Mouse (Mus musculus) gastrocnemius, postnatal 14 days (tissue): Measurements from ENCODE around the gene Hoxa13. TPM values are rescaled to one million over a fixed set of nuclear protein-coding genes. Genes with fewer than 3 reads are reported as not detected.
A peak's percentile ranks its signal among the peaks of the same experiment; 100 is the strongest.

Experiments used
- DNase-seq: peaks from one replicate; pipeline ENCODE4 v3.0.0; 2021; ENCODE audit warnings: mixed read lengths
- intact Hi-C: fragments of 180-260 bp; cut with DNase I; formaldehyde crosslinking; loops from one replicate; pipeline ENCODE4 v1.15.1; 2025; ENCODE audit warnings: low total_unique reads
- total RNA-seq, 2 experiments: library from RNA; stranded (reverse); gene quantifications; 2 replicates each; pipeline ENCODE4 v1.2.3; 2021

Hoxa13 gene
- total RNA-seq, 2 experiments from 2014 or later = 0.24 to 1.7 TPM

DNA sequence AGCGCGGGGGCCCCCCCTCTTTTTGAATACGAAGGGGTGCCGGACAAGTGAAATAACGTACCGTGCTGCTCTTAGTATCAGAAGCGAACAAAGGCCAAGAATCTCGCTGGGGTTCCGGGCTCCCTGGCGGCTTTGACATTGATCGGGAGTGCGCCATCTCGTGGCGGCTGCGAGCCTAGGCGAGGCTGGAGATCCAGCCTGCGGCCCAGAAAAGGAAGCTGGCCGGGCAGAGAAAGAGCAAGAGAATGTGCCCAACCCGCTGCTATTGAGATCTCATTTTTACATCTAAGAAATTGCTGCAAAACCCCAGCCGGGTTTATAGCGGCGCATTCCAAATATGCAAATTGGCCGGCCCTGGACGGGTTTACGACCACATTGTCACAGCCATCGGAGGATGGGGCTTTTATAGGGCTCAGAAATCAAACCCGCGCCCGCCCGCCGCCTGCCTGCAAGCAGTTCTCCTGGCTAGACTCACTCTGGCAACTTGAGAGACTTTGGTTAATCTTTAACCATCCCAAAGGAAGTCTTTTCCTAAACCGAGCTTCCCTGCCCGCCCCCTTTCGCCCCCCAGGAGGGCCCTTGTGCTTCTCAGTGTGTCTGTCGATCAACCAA is 20.2 kb downstream of the Hoxa13 start, which contains the start of gene Hoxa10:
TSS of gene Hoxa10 (minus strand) at position 466 of the 612 bp plus-strand sequence.
- intact Hi-C loops = no loop called here
- DNase-seq = peak; percentile 93

- DNase-seq = no peak
- intact Hi-C loops = no loop called here
These were observed 20.9 kb downstream of the Hoxa13 start for GRCm38 (mm10) chr6:52239625-52240388.

DNA sequence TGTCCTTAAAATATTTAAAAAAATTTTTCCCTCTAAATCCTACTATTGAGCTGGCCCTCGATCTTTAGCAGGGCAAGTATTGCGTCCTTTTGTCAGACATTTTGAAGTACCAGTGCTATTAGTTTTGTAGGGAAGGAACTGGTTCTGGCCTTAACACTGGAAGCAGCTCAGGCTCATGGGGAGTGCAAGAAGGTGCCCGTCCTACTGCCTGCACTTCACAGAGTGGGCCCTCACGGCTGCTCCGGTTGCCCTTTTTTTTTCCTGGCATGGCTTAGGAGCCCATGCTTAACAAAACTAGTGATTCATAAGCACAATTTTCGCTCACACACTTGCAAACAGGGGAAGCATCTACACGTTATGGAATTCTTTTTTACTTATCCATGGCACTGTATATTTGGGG is 21.7 kb downstream of the Hoxa13 start:
- intact Hi-C loops = no loop called here
- no peak for DNase-seq

- intact Hi-C loops = no loop called here
- DNase-seq = no peak
These were observed 22.5 kb downstream of the Hoxa13 start for GRCm38 (mm10) chr6:52238155-52238545.

GRCm38 (mm10) chr6:52237346-52238154 is 23.1 kb downstream of the Hoxa13 start:
- intact Hi-C loops = no loop called here
- no peak for DNase-seq

DNA sequence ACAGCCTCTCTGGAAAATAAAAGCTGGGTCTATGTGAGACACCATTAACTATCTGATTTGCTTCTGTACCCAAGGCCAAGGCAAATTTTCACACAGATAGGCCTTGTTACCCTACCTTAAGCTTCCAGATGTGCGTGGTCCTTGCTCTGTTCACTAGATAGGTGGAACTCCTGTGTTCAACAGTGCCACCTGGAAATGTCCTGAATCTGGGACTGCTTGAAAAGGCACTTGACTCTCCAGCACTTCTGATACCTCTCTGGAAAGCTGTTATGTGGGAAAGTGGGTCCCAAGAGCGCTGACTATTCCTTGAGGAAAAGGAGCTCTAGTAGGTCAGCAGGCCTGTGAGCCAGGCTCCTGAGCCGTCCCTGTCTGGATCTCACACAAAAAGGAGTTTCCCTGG is 23.9 kb downstream of the Hoxa13 start:
- DNase-seq = no peak
- intact Hi-C loops = no loop called here

- intact Hi-C loops = no loop called here
- DNase-seq = no peak
These were observed 24.8 kb downstream of the Hoxa13 start for GRCm38 (mm10) chr6:52235866-52236265.

DNA sequence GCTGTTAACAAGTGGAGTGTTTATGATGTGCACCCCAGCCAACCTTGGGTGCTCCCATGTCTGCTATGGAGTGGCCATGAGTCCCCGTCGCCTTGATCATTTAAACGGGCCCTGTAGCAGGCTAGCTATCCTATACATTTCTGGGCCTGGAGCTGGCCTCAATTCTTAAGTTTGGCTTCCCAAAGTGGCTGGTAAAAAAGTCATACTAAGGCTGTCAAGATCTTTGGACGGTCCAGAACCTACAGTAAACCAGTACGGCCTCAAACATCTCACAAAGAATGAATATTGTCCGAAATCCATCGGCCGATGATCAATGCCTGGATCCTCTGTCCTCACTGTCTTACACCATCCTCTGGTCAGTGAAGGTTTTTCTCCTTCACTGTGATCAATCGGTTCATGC is 25.4 kb downstream of the Hoxa13 start:
- intact Hi-C loops = no loop called here
- DNase-seq = no peak

- DNase-seq = peak; percentile 71
- intact Hi-C loops = no loop called here
These were observed 26.1 kb downstream of the Hoxa13 start for GRCm38 (mm10) chr6:52234428-52235140.

DNA sequence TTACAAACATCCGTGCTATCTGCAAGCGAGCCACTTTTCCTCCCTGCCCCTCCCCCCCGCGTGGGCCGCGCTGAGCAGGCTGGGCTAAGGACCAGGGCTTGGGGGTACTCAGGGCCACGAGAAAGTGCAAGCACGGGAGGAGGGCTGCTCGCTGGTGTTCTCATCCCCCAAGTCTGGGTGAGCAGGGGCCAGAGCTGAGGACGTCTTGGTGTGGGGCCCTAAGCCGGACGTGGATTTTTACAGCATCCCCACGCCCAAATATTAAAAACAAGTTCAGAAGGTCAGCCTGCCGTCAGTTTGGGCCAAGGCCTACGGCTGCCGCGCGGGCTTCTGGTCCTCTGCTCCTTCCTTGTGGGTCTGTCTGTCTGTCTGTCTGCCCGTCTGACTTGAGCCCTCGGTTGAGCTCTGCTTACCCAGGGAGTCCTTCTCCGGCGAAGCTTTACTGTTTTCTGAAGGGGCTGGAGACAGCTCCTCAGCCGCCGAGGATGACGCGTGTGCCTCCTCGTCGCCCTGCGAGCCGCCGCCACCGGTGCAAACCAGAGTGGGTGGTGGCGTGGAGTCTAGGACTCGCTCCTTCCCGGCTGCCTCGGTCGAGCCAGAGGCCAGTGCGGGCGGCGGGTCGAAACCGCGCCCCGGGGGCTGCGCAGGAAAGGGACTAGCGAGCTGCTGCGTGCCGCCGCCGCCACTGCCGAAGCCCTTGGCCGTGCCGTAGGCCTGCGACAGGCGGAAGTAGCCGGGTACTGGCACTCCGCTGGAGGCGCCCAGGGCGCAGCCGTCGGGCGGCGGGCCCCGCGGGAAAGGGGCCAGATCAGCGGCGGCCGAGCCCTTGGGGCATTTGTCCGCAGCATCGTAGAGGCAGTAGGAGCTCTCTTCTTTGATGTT is 26.9 kb downstream of the Hoxa13 start:
- peak; percentile 87 for DNase-seq
- intact Hi-C loops = no loop called here

DNA sequence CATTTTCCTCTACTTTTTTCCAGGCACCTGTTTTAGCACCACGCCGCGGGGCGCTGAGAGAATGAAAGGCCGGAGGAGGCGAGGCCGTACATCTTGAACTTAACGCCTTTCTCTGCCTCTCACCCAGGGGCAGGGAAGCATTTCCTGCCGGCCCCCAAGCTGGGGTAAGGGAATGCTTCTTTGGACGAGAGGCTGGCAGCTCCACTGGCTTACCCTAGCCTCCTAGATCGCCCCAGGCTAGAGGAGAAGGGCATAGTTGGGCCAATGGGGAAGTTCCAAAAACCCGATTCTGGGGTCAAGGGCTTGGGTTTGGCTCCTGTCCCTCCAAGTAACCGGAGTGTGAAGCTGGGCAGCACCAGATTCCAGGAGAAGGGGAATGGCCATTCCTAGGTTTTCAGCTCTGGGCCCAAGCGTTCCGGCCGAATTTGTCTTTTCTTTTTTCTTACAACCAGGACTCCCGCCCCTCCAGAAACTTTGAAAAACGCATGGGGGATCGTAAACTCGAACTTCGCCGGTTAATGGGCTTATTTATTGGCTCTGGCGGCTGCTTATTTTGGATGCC is 27.6 kb downstream of the Hoxa13 start:
- intact Hi-C loops = no loop called here
- peak; percentile 35 for DNase-seq

DNA sequence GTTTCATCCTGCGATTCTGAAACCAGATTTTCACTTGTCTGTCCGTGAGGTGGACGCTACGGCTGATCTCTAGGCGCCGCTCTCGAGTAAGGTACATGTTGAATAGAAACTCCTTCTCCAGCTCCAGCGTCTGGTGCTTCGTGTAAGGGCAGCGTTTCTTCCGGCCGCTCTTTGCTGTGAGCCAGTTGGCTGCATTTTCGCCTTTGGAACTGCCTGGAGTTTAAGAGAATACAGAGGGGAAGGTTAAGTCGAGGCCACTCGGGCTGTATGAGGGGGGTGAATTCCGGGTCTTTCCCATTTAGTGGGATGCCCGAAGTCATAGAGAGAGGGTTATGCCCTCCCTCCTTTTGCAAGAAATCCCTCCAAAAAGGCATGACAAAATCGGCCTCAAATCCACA is 28.1 kb downstream of the Hoxa13 start:
- intact Hi-C loops = no loop called here
- DNase-seq = peak; percentile 67

DNA sequence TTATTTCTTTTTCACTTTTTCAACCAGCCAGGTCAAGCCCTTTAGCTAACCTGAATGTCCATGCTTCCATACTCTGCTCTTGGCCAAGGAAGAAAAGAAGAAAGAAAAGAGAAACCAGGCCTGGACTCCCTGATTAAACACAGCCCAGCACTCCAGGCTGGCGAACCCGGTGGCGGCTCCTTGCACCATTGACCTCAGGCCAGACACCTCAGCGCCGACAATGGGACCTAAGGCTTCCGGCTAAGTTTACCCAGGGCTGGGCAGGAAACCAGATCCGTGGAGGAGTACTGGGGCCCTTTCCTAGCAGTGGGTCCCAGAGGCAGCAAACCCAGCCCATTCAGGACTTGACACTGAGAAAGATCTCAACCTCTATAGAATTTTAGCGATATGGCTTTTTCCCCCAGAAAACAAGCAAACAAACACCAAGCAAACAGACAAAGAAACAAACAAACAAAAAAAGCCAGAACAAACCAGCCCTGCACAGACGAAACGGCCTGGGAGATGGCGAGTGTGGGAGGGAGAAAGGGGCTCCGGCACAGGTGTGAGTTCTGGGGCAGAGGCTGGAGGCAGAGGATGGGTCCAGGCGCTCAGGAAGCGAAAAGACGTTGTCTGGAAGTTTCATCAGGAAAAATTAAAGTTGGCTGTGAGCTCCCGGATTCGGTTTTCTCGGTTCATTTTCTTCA is 28.7 kb downstream of the Hoxa13 start:
- intact Hi-C loops = no loop called here
- no peak for DNase-seq

DNA sequence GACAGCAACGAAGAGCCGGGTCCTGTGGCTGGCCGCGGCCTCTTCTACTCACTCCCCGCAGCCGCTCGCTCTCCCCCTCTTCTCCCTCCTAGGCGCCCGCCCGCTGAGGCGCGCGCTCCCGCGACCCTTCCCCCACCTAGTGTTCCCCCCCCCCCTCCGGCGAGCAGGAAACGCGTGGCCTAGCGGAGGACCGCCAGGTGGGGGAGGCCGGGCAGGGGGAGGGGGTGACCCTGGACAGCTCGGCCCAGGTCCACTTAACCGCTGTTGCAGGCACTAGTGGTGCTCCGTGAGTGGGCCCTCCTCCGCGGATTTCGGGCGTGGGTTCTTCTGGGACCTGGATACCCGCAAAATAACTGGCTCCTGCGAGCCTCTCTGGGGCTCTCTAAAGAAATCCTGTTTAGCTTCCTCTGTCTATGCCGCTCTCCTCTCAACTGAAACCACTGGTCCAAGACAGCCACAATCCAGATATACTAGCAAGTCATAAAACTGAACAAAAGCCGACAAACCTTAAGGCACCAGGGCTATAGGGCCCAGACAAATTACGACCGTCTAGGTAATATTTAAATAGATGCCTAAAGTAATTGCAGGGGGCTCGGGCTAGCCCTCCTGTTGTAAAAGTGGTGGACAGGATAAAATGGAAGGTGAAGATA is 30.0 kb downstream of the Hoxa13 start, which contains the start of gene Hoxa9:
TSS of gene Hoxa9 (minus strand) at position 574 of the 650 bp plus-strand sequence.
- intact Hi-C loops = no loop called here
- DNase-seq = peak; percentile 61

DNA sequence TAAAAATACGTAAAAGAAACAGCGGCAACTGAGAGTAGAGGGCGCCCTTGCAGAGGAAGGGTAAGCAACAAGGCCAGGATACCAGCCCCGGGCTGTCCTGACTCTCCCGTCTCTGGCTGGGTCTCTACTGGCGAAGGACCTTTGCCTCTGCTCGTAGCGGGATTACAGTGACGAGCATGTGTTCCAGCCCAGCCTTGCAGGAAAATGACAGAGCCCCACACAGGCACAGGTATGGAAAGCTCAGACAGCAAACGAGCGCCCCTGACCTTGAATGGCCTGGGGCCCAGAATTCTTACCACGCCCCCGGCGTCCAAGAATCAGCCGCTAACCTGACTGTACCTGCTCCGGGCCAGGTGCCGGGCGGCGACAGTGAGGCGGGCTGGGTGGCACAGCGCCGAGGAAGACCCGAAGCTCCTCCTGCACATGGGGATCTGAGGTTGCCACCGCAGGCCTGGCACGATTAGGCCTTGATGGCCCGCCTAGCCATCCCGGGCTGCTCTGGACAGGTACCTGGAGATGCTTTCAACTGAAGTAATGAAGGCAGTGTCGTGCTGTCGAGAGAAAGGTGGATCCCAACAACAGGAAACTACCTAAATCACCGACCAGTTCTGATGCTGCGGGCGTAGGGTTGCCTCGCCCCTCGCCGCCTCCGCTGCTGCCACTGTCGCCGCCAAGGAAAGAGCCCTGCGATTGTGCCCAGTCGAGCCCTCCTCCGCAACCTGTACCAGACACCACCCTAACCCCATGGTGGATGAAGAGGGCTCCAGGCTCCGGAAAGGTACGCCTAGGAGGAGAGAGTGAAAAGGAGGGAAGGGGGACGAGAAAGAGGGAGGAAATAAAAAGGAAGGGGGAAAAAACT is 30.9 kb downstream of the Hoxa13 start:
- DNase-seq = no peak
- intact Hi-C loops = loop anchor here (5.0 kb wide), 1 partner anchor 1057 kb away; no protein-coding TSS in a partner anchor
